Comparison of ENCODE assay signal across 10 mouse cellular contexts in the genomic region with DNA sequence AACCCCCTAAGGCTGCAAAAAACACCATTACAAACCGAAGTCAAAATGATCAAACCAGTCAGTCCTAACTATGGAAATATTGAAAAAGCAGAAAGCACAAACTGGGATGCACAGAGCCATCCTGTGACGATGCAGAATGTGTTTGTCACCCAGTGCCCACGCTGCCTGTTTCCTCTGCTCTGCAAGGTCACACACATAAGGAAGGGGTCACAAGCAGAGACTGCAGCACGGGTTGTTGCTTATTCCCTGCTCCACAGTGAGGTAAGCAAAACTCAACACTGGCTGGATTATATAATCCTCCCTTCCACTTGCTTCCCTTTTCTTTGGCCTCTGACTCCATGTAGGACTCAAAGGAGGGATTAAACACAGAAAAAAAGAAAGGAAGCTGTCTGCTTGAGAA. TPM values are rescaled to one million over a fixed set of nuclear protein-coding genes. Genes with fewer than 3 reads are reported as not detected.
DNase-seq lines count a peak whose midpoint lies in the region; ATAC-seq lines count a peak whose summit lies in the region.
"Had no signal": no experiment of that assay in that cellular context is flagged by ENCODE, and none has a peak within 500 bp of the region (broad histone marks: within the 10 kb centered on the region; RNA-seq: fewer than 3 reads in every experiment).

No protein-coding gene starts in this region.

- DNase-seq in hindbrain, embryonic 10.5 days (ENCODE audit: low spot score): no peak
- DNase-seq in midbrain, embryonic 10.5 days (ENCODE audit: low spot score): no peak
- DNase-seq in right cerebral cortex, adult 2 months (ENCODE audit: low spot score in 2 of 2): no peak
- no peak for DNase-seq in frontal cortex, postnatal 36 days (ENCODE audit: low spot score in 2 of 2)
- DNase-seq: kidney, adult 18-20 months; right cerebral cortex, postnatal 14 days had no signal

- H3K4me1 ChIP-seq in hindbrain, embryonic 13.5 days (replicated peaks): peaks cover 44% of the 10 kb centered on the region
- H3K4me1 ChIP-seq in hindbrain, embryonic 10.5 days (replicated peaks): peaks cover 31% of the 10 kb centered on the region
- peaks cover 27% of the 10 kb centered on the region for H3K4me1 ChIP-seq in midbrain, embryonic 16.5 days (ENCODE audit: control insufficient read depth, insufficient read depth, low read length)
- H3K4me1 ChIP-seq in midbrain, embryonic 10.5 days: peaks cover 39% of the 10 kb centered on the region
- H3K4me1 ChIP-seq in liver, embryonic 12.5 days: peaks cover 59% of the 10 kb centered on the region

- no peak overlapping the region for H3K4me3 ChIP-seq in hindbrain, embryonic 13.5 days
- H3K4me3 ChIP-seq in hindbrain, embryonic 10.5 days: no peak overlapping the region
- H3K4me3 ChIP-seq in midbrain, embryonic 16.5 days (ENCODE audit: low read depth, low read length): no peak overlapping the region
- H3K4me3 ChIP-seq in midbrain, embryonic 10.5 days: no peak overlapping the region
- H3K4me3 ChIP-seq in liver, embryonic 12.5 days: no peak overlapping the region
- H3K4me3 ChIP-seq: erythroblast, embryonic 14.5 days had no signal

- 0 out of 2 replicates have a peak overlapping the region, but pooled peaks have one; percentile 19 for H3K9ac ChIP-seq in hindbrain, embryonic 13.5 days
- no peak overlapping the region for H3K9ac ChIP-seq in midbrain, embryonic 16.5 days (ENCODE audit: low read depth, low read length)
- H3K9ac ChIP-seq in liver, embryonic 12.5 days: peak overlapping the region; percentile 37; the same call in 1 of the 2 replicates

- no peak overlapping the region for H3K27ac ChIP-seq in hindbrain, embryonic 13.5 days
- no peak overlapping the region for H3K27ac ChIP-seq in hindbrain, embryonic 10.5 days
- H3K27ac ChIP-seq in midbrain, embryonic 16.5 days (ENCODE audit: low read length): no peak overlapping the region
- no peak overlapping the region for H3K27ac ChIP-seq in midbrain, embryonic 10.5 days (replicated peaks)
- peak overlapping the region; percentile 37; the same call in 1 of the 2 replicates for H3K27ac ChIP-seq in liver, embryonic 12.5 days

- no peak for ATAC-seq in hindbrain, embryonic 13.5 days (ENCODE audit: low FRiP score)
- no peak for ATAC-seq in midbrain, embryonic 16.5 days
- ATAC-seq in liver, embryonic 12.5 days: no peak

- H3K4me2 ChIP-seq in hindbrain, embryonic 13.5 days: peak overlapping the region; percentile 6; the same call in 1 of the 2 replicates
- peak overlapping the region; percentile 65; the same call in 1 of the 2 replicates for H3K4me2 ChIP-seq in midbrain, embryonic 16.5 days (ENCODE audit: low read length)
- peak overlapping the region; percentile 75 for H3K4me2 ChIP-seq in liver, embryonic 12.5 days

- WGBS in hindbrain, embryonic 13.5 days: 74% methylated on average over 4 of the region's 4 CpGs
- WGBS in hindbrain, embryonic 10.5 days: 74% methylated on average over 4 of the region's 4 CpGs
- WGBS in midbrain, embryonic 16.5 days: 58% methylated on average over 4 of the region's 4 CpGs
- WGBS in midbrain, embryonic 10.5 days: 68% methylated on average over 4 of the region's 4 CpGs
- 53% methylated on average over 4 of the region's 4 CpGs for WGBS in liver, embryonic 12.5 days (ENCODE audit: insufficient replicate concordance)

- H3K27me3 ChIP-seq in hindbrain, embryonic 13.5 days: no peaks in the 10 kb centered on the region
- H3K27me3 ChIP-seq in hindbrain, embryonic 10.5 days (ENCODE audit: insufficient read depth, poor library complexity, severe bottlenecking): no peaks in the 10 kb centered on the region
- no peaks in the 10 kb centered on the region for H3K27me3 ChIP-seq in midbrain, embryonic 16.5 days (ENCODE audit: control insufficient read depth, insufficient read depth, low read depth, low read length)
- no peaks in the 10 kb centered on the region for H3K27me3 ChIP-seq in midbrain, embryonic 10.5 days (ENCODE audit: low read depth, poor library complexity, severe bottlenecking)
- H3K27me3 ChIP-seq in liver, embryonic 12.5 days (replicated peaks): no peaks in the 10 kb centered on the region

- H3K36me3 ChIP-seq in hindbrain, embryonic 13.5 days: peaks cover 14% of the 10 kb centered on the region
- peaks cover 23% of the 10 kb centered on the region for H3K36me3 ChIP-seq in hindbrain, embryonic 10.5 days
- 0 out of 2 replicates have a peak, but pooled peaks cover 2% of the 10 kb centered on the region for H3K36me3 ChIP-seq in midbrain, embryonic 16.5 days (ENCODE audit: control insufficient read depth, insufficient read depth, low read length)
- peaks cover 14% of the 10 kb centered on the region for H3K36me3 ChIP-seq in midbrain, embryonic 10.5 days
- H3K36me3 ChIP-seq in liver, embryonic 12.5 days: peaks cover 41% of the 10 kb centered on the region

- no peaks in the 10 kb centered on the region for H3K9me3 ChIP-seq in hindbrain, embryonic 13.5 days
- H3K9me3 ChIP-seq in hindbrain, embryonic 10.5 days: no peaks in the 10 kb centered on the region
- H3K9me3 ChIP-seq in midbrain, embryonic 16.5 days (replicated peaks; ENCODE audit: control insufficient read depth, low read length, poor library complexity, severe bottlenecking): no peaks in the 10 kb centered on the region
- no peaks in the 10 kb centered on the region for H3K9me3 ChIP-seq in midbrain, embryonic 10.5 days (replicated peaks)
- no peaks in the 10 kb centered on the region for H3K9me3 ChIP-seq in liver, embryonic 12.5 days (replicated peaks)

RNA-seq across cellular contexts. Expression of gene Itm2b, which starts 3.5 kb away (rescaled TPM):
- 592 and 627 TPM in 2 replicates for polyA plus RNA-seq in hindbrain, embryonic 13.5 days (2015; fragmentation: Nextera tagmentation; extraction: Ambion mirVana)
- polyA plus RNA-seq in hindbrain, embryonic 10.5 days (2016; fragmentation: Nextera tagmentation; extraction: Ambion mirVana): 249 and 310 TPM in 2 replicates
- polyA plus RNA-seq in midbrain, embryonic 16.5 days (2015; fragmentation: Nextera tagmentation; extraction: Ambion mirVana): 627 and 698 TPM in 2 replicates
- 226 and 281 TPM in 2 replicates for polyA plus RNA-seq in midbrain, embryonic 10.5 days (2016; fragmentation: Nextera tagmentation; extraction: Ambion mirVana)
- polyA plus RNA-seq in liver, embryonic 12.5 days (2016; fragmentation: Nextera tagmentation; extraction: Ambion mirVana): 395 and 399 TPM in 2 replicates

RNA-seq across cellular contexts. Expression of gene Rb1, which starts 55.9 kb away (rescaled TPM):
- 21.8 and 22.4 TPM in 2 replicates for polyA plus RNA-seq in hindbrain, embryonic 13.5 days (2015; fragmentation: Nextera tagmentation; extraction: Ambion mirVana)
- polyA plus RNA-seq in hindbrain, embryonic 10.5 days (2016; fragmentation: Nextera tagmentation; extraction: Ambion mirVana): 24.2 and 27.1 TPM in 2 replicates
- polyA plus RNA-seq in midbrain, embryonic 16.5 days (2015; fragmentation: Nextera tagmentation; extraction: Ambion mirVana): 20.4 and 20.6 TPM in 2 replicates
- 25.9 and 26.3 TPM in 2 replicates for polyA plus RNA-seq in midbrain, embryonic 10.5 days (2016; fragmentation: Nextera tagmentation; extraction: Ambion mirVana)
- polyA plus RNA-seq in liver, embryonic 12.5 days (2016; fragmentation: Nextera tagmentation; extraction: Ambion mirVana): 30.1 and 33.3 TPM in 2 replicates

Comparison
In these comparisons a context has a peak if more than half of its experiments do, and no peak if none do; other contexts are left out.
1. H3K4me2 ChIP-seq: peak in every context shown above with its lines; median percentile 75 in liver, embryonic 12.5 days; 65 in midbrain, embryonic 16.5 days; 6 in hindbrain, embryonic 13.5 days.